8 mouse cellular contexts compared by ENCODE assay signal in the genomic region with DNA sequence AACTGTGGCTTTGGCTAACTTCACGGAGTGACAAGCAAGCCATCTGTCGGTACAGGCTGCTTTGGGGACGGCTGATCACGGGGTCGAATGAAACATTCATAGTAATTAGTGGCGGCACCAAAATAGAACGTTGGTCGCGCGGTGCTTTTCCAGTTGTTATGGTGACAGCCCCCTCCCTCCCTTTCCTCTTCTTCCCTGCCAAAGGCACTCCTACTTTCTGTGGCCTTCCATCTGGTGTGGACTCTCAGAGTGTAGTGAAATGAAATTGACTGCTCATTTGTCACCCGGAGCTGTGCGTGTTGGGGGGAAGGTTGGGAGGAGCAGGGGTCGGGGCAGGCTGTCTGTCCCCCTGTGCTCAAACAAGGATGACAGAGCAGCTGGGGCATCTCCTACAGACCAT.
A peak's percentile ranks its signal among the peaks of the same experiment; 100 is the strongest.
DNase-seq lines count a peak whose midpoint lies in the region; ATAC-seq lines count a peak whose summit lies in the region.

No protein-coding gene starts in this region.

- H3K27me3 ChIP-seq in kidney, embryonic 15.5 days, result no peaks in the 10 kb centered on the region

- H3K4me3 ChIP-seq in kidney, embryonic 15.5 days (replicated peaks), result no peak overlapping the region

- H3K9ac ChIP-seq in kidney, embryonic 15.5 days, result no peak overlapping the region

- 0 out of 2 replicates have a peak overlapping the region, but pooled peaks have one; percentile 6 for H3K4me2 ChIP-seq in kidney, embryonic 15.5 days

- H3K4me1 ChIP-seq in kidney, embryonic 15.5 days, result 0 out of 2 replicates have a peak, but pooled peaks cover 6% of the 10 kb centered on the region

- peak; percentile 42 for DNase-seq in R1 (ENCODE audit: low read depth, low spot score)
- DNase-seq in cerebellum, postnatal 4 days (ENCODE audit: low spot score in 2 of 2), result peak; percentile 25 to 69
- DNase-seq in heart, adult 8-10 months (ENCODE audit: low spot score), result peak; percentile 37
- peak; percentile 89 for DNase-seq in left cerebral cortex, postnatal 4 days
- DNase-seq in retina, postnatal 1 day, result peak; percentile 94
- no peak for DNase-seq in ovary, postnatal 36 days (ENCODE audit: low spot score)

- ATAC-seq in kidney, embryonic 15.5 days (replicated peaks; ENCODE audit: low FRiP score), result peak; percentile 58; the same call in 1 of the 2 replicates
- ATAC-seq in erythroid progenitor cell, adult 5-6 weeks (replicated peaks; ENCODE audit: low FRiP score, poor library complexity, severe bottlenecking), result no peak

- WGBS in kidney, embryonic 15.5 days, result 31% methylated on average over 13 of the region's 13 CpGs

- no peaks in the 10 kb centered on the region for H3K36me3 ChIP-seq in kidney, embryonic 15.5 days

- H3K9me3 ChIP-seq in kidney, embryonic 15.5 days (replicated peaks), result no peaks in the 10 kb centered on the region

- intact Hi-C loops in left cerebral cortex, postnatal 4 days (cut with DNase I), result no loop called here

- no peak overlapping the region for H3K27ac ChIP-seq in kidney, embryonic 15.5 days
